Mouse (Mus musculus) layer of hippocampus, adult 9-11 months (tissue): ENCODE measurements around the gene Lcn8.

Experiments
- DNase-seq: peaks from one replicate; pipeline ENCODE4 v3.0.0; 2022

Lcn8 gene

DNA sequence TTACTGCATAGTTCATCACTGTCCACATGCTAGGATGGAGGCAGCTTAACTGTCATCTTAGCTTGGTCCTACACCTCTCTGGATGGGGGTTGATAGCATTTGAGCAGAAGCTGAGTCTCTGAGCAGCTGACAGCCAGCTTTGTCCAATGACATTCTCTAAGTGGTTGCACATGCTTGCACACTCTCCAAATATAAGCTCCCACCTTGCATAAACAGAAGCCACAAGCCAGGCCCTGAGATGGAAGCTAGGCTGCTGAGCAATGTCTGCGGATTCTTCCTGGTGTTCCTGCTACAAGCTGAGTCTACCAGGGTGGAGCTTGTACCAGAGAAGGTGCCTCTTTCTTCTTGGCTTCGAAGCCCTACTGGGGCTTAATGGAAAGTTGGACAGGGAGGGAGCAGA lies at the start of gene Lcn8:
Lcn8 (plus strand) TSS at position 219 of the 400 bp plus-strand sequence.
- no peak for DNase-seq

DNA sequence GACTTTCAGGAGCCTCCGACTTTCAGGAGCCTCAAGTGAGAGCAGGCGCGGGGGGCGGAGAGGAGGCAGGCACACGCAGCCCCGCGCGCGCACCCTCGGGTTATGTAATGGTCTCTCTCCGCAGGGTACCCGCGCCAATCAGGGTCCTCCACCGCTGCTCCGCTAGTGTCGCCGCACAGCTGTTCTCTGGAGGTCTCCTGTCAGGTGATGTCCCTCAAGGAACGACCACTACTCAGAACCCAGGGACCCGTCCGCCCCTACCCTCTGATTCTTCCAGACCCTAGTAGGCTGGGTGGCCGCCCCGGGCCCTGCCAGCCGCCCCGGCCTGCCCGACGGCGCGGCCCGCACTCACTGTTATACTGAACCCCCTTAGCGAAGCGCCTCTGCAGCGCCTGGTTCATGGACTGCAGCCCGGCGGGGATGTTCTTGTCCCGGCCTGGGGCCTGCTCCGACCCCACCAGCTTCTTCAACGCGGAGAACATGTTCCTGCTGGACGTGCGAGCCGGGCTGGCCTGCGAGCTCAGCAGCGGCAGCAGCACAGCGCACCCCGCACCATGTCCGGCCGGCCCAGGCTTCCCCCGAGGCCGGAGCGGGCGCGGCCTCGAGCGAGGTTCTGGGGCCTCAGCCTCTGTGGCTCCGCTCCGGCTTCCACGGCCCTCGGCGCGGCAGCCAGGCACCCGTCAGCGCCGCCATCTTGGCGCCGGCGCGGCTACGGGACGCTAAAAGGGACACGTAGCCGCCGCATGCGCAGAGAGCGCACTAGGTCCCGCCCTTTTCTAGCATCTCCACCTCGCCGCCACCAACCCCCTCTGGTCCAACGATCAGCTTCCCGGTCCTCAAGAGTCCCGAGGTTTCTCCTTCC lies 44.9 kb upstream of the Lcn8 start, which contains the start of gene Rabl6:
Rabl6 (minus strand) TSS at position 761 of the 862 bp plus-strand sequence.
- DNase-seq, result peak; percentile 89

DNA sequence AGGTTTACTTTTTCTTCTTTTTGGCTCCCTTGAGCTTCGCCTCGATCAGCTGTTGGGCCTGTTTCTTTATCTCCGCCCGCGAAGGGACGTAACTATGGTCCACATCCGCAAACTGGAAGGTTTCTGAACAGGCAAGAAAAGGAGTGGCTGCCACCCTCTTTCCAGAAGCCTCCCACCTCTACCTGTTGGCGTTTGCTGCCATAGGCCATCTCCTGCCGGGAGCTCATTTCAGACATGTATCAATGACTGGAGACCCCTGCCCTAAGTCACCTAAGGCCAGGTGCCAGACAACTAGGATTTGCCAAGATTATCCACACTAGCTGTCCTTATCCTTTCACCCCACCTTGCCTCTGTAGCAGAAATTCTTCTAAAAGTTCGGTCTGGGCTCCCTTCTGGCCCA lies 44.2 kb upstream of the Lcn8 start:
- DNase-seq, result no peak

DNA sequence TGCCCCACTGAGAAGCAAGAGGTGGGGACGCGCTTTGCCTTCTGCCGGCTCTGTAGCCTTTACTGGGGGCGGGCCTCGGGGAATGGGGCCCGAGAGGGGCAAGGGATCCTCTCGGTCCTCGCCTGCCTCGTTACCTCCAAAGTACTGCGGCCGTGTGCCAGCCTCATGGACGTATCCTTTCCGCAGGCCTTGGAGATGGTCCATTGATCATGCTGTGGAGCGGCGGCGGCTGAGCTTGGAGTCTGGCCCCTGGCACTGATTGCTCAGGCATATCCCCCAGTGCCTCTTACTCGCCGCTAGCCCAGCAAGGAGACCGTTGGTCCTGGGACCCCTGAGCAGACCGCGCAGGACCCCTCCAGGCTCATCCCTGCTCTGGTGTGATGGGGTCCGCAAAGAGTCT lies 36.5 kb upstream of the Lcn8 start:
- DNase-seq, result no peak

DNA sequence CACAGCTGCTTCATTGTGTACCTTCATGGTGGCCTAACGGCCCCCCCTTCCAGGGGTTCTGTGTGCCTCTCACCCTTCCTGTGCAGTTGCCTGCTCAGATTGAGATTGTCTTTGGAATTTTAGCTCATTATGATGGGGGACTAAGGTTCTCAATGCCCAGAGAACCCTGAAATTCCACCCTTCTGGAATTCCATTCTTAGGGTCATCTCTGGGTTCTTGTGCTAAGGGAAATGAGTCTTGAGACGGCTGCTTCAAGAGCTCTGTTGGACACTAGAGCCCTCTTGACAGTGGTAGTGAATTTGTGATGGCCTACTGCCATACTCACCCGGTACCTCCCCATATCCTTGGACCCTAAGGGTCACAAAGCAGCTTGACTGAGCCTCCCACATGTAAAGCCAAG lies 35.3 kb upstream of the Lcn8 start, which contains the start of gene Ccdc183:
Ccdc183 (minus strand) TSS at position 101 of the 400 bp plus-strand sequence.
- no peak for DNase-seq

DNA sequence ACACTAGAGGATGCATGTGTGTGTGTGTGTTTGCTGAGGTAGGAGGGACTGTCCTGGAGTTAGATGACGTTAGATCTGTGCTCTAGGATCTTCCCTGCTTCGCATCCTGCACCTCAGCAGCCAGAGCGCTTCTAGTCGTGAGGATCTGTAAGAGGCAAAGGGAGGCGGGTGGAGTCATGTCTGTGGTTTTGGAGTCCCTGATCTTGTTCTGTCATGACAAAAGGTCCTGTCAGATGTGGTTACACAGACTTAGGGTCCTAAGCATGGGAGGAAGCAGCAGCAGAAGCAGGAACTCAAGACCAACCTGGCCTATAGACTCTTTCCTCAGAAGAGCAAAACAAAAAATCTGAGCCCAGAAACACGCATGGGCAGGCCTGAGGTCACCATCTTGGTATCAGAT lies 32.5 kb upstream of the Lcn8 start:
- DNase-seq, result no peak

DNA sequence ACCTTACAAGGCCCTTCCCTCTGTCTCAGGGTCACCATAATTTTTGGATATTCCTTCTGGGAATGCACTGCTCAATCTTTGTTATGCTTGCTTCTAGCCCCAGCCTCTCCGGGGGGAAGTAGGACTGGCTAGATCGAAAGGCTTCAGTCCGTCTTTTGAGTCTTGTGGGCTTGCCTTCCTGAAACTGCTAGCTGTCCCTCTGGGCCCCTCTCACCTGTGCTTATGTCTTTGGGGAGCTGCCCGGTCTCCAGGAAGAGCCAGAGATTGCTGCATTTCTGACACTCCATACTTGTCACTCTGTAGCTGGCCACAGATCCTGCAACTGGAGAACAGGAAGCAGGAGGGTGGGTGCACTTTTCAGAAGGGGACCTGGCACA lies 32.1 kb upstream of the Lcn8 start:
- DNase-seq, result no peak

DNA sequence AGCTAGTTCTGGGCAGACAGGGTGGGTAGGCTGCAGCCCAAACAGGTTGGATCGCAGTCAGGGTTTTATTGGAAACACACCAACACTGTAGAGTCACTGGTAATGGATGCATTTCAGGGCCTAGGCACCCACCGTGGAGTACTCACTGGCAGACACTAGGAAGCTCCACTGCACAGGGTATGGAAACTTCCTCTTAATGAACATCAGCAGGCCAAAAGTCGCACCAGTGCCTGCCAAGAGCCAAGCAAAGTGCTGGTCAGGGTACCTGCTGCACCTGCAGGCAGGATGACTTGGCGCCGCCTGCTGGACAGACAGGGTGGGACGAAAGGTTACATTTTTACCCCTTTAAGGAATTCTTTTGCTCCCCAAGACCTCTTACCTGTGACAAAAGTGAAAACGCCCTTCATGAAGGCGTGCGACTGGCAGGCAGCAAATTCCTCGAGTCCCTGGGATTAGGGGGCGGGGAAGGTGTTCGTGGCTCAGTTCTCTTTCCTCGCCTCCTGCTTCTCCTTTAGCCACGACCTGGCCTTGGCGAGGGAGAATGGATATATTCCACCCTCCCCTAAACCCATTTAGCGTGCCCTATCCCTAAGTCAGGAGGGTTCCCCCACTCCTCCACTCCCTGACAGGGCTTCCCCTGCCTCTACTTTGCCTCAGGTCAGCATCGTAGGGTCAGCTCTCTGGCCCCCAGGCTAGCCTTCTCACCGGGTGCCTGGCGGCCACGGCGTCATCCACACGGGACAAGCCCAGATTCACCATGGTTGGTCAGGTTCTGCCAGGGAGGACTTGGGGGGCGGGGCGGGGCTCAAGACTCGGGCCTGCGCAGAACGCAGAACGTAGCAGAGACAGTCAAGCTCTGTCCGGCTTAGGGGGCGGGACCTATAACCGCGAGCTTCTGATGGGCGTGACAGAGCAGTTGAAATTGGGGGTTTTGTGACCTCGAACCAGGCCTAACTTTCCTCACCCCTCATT lies 31.4 kb upstream of the Lcn8 start, which contains the start of gene Tmem141:
Tmem141 (minus strand) TSS at position 777 of the 972 bp plus-strand sequence.
- DNase-seq, result peak; percentile 93

DNA sequence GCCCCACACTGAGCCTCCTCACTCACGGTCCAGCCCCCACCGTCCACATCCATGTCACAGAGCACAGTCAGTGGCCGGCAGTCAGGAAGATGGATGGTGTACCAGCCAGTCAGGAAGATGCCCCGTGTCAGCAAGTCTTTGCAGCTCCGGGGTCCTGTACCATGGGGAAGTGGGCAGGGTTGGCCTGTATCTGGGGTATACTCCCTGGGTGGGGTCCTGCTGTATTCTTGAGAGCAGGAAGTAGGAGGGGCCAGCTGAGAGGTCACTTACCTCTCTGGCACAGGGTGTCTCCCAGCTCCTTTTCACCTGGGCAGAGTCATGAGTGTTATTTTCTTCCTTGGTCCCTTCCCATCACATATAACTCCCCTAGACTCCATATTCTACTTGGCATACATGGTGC lies 26.9 kb upstream of the Lcn8 start:
- no peak for DNase-seq

DNA sequence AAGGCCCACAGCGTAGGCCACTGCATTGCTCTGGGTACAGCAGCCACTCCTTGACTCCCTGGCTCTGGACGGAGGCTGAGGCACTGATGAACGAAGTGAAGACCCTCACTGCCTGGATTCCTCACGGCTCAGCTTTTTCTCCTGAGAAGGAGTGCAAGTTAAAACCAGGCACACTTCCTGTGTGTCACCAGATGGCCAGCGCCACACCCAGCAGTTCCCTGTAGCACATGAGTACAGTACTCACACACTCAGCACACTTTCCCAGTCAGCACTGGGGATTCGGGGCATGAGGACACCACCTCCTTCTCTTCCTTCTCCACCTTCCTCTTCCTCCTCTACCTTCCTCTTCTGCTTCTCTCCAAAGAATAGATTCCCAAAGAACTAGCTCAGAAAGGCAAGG lies 25.1 kb upstream of the Lcn8 start, which contains the start of gene Fcna:
Fcna (minus strand) TSS at position 220 of the 400 bp plus-strand sequence.
- no peak for DNase-seq

DNA sequence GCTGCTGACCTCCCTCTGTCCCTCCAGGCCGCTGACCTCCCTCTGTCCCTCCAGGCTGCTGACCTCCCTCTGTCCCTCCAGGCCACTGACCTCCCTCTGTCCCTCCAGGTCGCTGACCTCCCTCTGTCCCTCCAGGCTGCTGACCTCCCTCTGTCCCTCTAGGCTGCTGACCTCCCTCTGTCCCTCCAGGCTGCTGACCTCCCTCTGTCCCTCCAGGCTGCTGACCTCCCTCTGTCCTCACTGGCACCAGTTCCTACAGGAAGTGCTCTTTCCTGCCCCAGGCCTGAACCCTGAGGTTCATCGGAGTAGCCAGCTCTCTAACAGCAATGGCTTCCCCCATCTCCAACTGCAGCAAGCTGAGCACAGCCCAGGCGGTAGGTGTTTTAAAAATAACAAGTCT lies 24.2 kb upstream of the Lcn8 start:
- DNase-seq, result no peak

DNA sequence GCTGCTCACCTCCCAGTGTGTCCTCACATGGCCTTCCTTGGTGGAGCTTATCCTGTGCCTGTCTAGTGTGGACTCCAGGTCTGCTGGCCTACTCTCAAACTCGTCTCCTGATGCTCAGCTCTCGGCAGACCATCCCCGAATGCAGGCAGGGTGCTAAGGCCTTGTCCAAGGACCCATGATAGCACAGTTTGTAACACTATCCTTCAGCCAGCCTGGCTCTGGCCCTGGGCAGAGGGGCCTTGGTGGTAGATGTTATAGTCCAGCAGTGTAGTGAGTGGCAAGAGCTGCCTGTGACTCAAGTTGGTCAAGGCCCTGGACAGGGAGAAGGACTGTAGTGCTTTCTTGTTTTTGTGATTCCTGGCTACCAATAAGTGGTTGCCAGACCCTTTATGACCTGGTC lies 19.3 kb upstream of the Lcn8 start:
- DNase-seq, result no peak

DNA sequence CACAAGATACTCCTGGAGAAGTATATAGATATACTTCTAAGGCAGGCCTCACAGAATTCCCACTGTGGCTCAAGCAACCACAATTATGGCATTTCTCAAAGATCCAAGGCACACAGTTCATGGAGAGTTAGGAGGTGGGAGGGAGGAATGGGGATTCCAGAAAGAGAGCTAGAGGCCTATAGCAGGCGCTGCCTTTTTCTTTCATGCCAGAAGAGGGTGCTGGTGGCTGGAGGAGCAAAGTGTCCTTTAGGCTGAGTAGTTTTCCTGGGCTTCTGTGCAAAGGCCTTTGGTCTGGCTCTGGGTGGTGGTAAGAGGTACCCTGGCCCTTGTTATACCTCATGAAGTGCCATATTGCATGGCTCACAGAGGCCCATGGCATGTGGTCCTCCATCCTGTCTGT lies 18.9 kb upstream of the Lcn8 start:
- DNase-seq, result no peak

DNA sequence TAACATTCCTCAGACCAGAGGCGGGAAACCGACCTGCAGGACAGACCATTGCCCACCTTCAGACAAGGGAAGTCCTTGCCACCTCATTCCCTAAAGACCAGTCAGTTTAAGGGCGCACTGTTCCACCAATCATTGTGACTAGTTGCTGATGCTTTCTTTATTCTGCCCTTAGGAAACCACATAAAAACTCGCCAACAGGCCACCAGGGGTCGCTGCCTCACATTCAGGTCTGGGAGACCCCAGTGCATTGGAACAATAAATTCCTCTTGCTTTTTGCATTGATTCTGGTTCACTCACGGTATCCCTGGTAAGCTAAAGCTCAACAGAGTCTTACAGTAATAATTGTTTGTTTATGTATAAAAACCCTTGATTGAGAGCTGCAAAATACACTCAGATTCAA lies 13.0 kb upstream of the Lcn8 start:
- no peak for DNase-seq

DNA sequence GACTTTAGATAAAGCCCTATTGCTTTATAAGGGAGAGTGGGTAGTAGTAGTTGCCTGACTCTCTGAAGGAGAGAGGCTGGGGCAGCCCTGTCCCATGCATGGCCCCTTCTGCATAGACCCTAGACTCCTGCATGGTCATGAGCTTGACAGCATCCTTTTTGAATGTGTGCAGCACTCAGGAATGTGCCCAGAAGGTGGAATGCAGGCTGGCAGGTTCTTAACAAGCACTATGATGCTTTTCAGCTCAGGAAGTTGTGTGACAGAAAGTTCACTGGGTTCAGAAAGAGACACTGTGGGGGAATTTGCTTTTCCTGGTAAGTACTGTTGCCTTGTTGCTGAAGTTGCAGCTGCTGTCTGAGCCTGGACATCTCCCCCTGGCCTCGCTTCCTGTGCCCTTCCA lies 1.6 kb downstream of the Lcn8 start:
- no peak for DNase-seq

DNA sequence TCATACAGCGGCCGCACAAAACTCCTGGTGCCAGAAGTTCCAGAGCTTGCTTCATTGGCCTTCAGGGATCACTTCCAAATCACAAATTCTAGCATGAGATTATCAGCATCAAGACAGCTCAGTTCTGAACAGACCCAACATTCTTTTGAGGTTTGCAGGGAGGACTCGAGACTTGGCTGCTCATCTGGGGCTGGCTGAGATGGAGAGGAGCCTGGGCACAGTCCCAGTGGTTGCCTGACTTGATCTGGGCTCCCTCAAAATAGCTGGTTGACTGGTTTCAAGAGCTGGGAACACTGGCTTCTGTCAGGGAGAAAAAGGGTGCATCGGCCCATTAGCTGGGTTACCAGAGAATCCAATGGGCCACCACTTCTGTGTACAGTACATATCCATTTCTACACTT lies 3.8 kb downstream of the Lcn8 start:
- DNase-seq, result no peak

DNA sequence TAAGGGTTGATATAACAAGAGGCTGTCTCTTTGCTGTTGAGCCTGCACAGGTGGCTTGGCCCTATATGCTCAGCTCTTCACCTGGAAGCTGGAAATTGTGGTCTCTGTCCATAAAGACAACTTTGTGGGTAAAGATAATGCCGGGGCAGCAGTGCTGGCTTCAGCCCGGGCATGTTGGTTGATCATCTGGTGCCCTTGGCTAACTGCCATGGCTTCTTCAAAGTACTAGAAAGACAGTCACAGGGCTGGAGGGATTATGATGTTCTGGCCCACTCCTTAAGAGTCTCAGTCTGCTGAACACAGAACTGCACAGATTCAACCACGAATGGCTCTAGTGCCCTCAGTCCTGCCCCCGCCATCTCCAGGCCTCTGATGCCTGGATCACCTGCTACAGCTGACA lies 4.3 kb downstream of the Lcn8 start:
- no peak for DNase-seq

DNA sequence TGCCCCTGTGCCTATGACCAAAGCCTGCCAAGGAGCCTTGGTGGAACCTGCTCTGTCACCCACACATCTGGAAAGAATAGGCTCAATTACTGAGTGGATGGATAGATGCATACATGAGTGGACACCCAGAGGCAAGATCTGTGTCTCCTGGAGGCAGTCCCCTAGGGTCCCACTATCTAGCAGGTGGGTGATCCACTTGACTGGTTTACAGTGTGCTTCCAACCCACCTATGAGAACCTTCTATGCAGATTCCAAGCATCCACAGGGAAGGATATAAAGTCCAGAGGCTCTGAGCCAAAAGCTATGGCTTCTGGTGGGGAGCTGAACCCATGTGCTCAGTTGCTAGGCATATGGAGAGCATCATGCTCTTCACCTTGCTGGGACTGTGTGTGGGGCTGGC lies 4.7 kb downstream of the Lcn8 start, which contains the start of gene Lcn5:
Lcn5 (plus strand) TSS at position 301 of the 400 bp plus-strand sequence.
- DNase-seq, result no peak

DNA sequence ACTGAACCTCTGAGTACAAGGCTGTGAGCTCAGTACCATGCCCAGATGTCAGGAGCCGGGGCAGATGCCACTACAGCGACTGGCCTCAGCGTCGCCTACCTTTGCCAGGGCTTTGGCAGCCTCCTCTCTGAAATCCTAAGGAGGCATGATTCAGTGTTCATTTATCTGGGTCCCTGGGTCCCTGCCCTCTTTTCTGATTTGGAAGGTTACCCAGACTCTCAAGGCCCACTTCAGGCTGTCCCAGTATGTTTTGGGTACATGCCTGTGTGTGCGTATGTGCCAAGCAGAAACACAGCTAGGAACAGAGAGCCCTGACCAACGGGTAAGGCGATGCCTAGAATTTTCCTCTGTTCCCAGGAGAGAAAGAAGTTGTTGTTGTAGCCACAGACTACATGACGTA lies 7.4 kb downstream of the Lcn8 start:
- no peak for DNase-seq

DNA sequence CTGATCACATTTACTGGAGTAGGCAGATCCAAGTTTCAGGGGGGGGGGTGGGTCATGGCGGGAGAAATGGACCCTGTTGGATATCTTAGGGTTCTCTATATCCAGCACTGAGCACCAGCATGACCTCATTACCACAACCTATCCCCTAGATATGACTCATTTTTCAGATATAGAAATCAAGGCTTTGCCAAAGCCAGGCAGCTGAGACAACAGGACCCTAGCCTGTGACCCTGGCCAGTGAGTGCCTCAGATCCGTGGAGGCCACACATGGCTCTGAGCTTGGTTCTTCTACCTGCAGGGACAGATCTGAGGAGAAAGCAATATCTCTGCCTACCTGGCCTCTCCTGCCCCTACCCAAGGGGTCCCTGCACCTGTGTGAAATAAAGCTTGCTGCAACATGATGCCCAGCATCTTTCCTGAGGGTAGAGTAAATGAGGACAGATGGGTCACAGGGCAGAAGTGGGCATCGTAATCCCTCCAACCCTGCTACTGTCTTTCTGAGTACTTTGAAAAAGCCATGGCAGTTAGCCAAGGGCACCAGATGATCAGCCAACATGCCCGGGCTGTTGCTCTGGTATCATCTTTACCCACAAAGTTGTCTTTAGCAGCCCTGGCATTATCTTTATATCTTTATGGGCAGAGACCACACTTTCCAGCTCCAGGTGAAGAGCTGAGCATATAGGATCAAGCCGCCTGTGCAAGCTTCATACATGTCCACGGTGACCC lies 8.5 kb downstream of the Lcn8 start:
- no peak for DNase-seq

DNA sequence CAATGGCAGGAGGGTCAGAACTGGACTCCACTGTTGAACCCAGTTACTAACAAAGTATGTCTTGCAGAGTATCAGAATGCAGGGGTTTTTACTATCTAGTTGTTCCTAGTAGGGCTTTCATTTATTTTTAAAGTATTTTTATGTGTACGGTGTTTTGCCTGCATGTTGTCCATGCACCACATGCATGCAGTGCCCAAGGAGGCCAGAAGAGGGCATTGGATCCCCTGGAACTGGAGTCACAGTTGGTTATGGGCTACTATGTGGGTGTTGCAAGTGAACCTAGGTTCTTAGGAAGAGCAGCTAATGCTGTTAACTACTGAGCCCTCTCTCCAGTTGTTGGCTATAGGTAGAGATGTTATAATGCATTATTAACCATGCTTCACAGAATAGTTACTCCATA lies 10.6 kb downstream of the Lcn8 start:
- DNase-seq, result no peak

DNA sequence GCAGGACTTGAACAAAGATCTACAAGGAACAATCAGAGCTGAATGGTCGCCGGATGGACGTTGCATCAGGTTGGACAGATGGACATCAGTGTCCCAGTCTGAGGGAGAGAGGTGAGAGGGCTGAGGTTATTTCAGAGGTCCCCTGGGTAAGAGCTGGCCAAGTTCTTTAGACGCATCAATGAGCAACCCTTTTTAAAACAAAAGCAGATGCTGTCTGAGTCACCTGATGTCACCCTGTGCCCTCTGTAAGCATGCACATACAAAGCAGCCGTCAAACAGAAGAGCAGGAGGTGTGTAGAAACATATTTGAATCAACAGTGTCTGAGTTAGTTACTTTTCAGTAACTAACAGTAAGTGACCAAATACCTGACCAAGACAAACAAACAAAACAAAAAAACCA lies 11.2 kb downstream of the Lcn8 start:
- DNase-seq, result no peak

DNA sequence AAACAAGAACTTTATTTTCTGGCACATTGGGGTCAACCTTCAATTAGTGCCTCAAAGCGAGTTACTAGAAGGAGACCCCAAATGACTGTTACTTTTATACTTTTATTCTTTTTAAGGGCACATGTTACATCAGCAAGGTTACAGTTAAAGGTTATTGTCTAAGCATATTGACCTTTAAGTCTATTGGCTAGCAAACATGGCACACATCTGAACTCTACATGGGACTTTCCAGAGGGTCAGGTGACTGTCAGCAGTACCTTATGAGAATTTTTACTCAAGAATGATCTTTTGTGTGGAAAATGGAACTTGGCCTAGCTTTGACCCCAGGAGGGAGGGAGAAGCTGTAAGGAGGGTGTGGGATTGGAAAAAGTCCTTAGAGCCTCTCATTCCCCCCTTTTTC lies 13.6 kb downstream of the Lcn8 start:
- DNase-seq, result no peak
